Mouse (Mus musculus) neural tube, embryonic 14.5 days (tissue): ENCODE results near the gene Gfm2. TPM values are rescaled to one million over a fixed set of nuclear protein-coding genes. Genes with fewer than 3 reads are reported as not detected.
A peak's percentile ranks its signal among the peaks of the same experiment; 100 is the strongest.
"Not testable (repeated sequence)": the region's sequence is repeated elsewhere in the genome, so short reads cannot be mapped to it uniquely, and the experiment has no call there.

Experiments used
- ATAC-seq: fragments of 200-750 bp; cut with Nextera tagmentation; 2 replicates; pipeline ENCODE4 v1.8.0; 2017; ENCODE audit warnings: low read depth, mild to moderate bottlenecking, moderate TSS enrichment, moderate library complexity
- H3K27ac ChIP-seq: fragments of 300-500 bp; sonication (generic); 2 replicates; pipeline ENCODE4 v1.5.1; 2014; ENCODE audit warnings: low read depth, mild to moderate bottlenecking, control low read depth, low read length, moderate library complexity, mixed read lengths
- H3K27me3 ChIP-seq: fragments of 300-500 bp; sonication (generic); 2 replicates; pipeline ENCODE4 v1.6.1; 2014; ENCODE audit warnings: low read length; ENCODE audit not compliant: control insufficient read depth, insufficient read depth
- H3K36me3 ChIP-seq: fragments of 300-500 bp; sonication (generic); 2 replicates; pipeline ENCODE4 v1.6.1; 2014; ENCODE audit warnings: low read length, mixed read lengths; ENCODE audit not compliant: control insufficient read depth, insufficient read depth
- H3K4me1 ChIP-seq: fragments of 300-500 bp; sonication (generic); 2 replicates; pipeline ENCODE4 v1.6.1; 2014; ENCODE audit warnings: low read length; ENCODE audit not compliant: control insufficient read depth, insufficient read depth
- H3K4me2 ChIP-seq: fragments of 300-500 bp; sonication (generic); 2 replicates; pipeline ENCODE4 v1.6.1; 2014; ENCODE audit warnings: mild to moderate bottlenecking, low read depth, low read length, control low read depth
- H3K4me3 ChIP-seq: fragments of 300-500 bp; sonication (generic); 2 replicates; pipeline ENCODE4 v1.5.1; 2014; ENCODE audit warnings: low read depth, low read length, control low read depth, mixed read lengths
- H3K9ac ChIP-seq: fragments of 300-500 bp; sonication (generic); replicated peaks from 2 replicates; pipeline ENCODE4 v1.6.1; 2014; ENCODE audit warnings: low read depth, mild to moderate bottlenecking, control low read depth, low read length, mixed read lengths
- H3K9me3 ChIP-seq: fragments of 300-500 bp; sonication (generic); 2 replicates; pipeline ENCODE4 v1.6.1; 2016; ENCODE audit warnings: low read length; ENCODE audit not compliant: control insufficient read depth
- WGBS: fragments of 180-500 bp; shearing (Covaris S2); extraction: QIAGEN DNeasy Blood & Tissue Kit; methylation state at CpG from one replicate; pipeline ENCODE4 v1.1.7; 2014; 5-methylcytosine and 5-hydroxymethylcytosine counted together
- polyA plus RNA-seq: library from polyadenylated mRNA; unstranded; fragments of >200 nt; fragmentation: Nextera tagmentation; extraction: Ambion mirVana; gene quantifications from 2 replicates; pipeline ENCODE4 v1.2.1, GENCODE M21; 2014

Gfm2 gene
- 36.1 and 40.5 TPM in 2 replicates for polyA plus RNA-seq

DNA sequence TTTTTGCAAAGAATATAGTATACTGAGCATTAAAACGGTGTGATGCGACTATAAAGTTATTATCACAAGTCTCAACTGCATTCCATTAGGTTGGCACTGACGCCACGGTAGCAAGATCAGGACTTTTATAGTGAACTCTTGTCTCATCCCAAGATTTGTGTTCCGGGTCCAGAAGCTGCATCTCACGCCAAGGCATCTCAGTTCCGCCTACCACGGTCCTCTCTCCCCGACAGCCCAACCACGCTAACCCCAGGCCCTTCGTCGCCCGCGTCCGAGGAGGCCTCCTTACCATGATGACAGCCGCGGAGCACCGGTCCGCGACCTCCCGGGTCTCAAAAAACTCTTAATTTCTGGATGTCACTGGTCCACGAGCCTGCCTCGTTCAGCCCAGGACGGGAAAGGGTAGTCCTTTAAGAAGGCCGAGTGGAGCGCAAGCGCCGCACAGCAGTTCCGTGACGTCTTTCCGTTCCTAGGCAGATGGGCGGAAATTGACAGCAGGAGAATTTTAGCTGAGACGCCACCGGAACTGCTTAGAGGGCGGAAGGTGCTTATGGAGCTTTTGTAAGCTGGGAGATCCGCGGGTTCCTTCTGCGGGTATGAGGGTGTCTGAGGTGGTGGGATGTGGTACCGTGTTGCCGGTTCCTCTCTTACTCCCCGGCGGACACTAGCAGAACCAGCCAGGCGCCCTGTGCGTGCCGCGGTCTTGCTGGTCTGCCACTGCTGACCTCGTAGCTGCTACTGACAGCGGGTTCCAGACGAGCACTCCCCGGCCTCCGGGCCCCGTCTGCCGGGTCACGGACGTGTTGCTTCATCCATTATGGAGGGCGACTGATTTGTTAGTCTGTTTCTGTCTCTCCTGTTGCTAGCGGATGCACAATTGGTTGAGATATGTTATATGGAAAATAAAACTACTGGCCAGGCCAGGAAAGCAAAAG is at the start of gene Gfm2, which contains the start of gene Nsa2:
Gfm2 (plus strand) TSS at position 472 of the 935 bp plus-strand sequence.
Nsa2 (minus strand) TSS at position 472 of the 935 bp plus-strand sequence.
- Histone ChIP-seq H3K9me3 (no peaks in the 10 kb centered on the region), H3K27ac (peak within 1 kb of the TSS; percentile 88), H3K4me1 (peaks cover 6% of the 10 kb centered on the region; the same call in 1 of the 2 replicates), H3K9ac (peak within 1 kb of the TSS; percentile 81), H3K36me3 (peaks cover 11% of the 10 kb centered on the region; the same call in 1 of the 2 replicates), H3K27me3 (no peaks in the 10 kb centered on the region), H3K4me2 (peak within 1 kb of the TSS; percentile 80), H3K4me3 (peak within 1 kb of the TSS; percentile 86)
- peak; percentile 98 for ATAC-seq
- under 1% methylated on average over 57 of the region's 57 CpGs for WGBS

DNA sequence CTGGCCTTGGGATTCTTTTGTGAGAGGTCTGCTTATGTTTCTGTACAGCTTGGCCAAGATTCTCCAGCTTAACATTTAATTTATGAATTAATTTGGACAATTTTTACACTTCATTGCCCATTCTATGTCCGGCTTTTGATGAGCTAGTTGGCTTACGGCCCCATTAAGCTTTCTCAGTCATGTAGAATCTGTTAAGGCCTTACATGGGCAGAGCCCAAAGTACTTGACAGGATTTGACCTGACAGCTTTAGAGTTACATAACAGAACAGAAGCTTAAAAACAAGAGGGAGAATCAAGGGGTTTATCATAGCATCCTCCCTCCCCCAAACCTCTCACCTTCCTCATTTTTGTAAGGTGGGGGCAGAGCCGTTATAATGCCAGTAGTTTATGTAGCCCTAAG is 49.6 kb upstream of the Gfm2 start:
- 76% methylated on average over 3 of the region's 3 CpGs for WGBS
- no peak overlapping the region for H3K27ac ChIP-seq
- H3K27me3 ChIP-seq: no peaks in the 10 kb centered on the region
- H3K9me3 ChIP-seq: no peaks in the 10 kb centered on the region
- H3K4me3 ChIP-seq: no peak overlapping the region
- no peaks in the 10 kb centered on the region for H3K4me1 ChIP-seq
- no peak for ATAC-seq
- no peak overlapping the region for H3K4me2 ChIP-seq
- H3K9ac ChIP-seq: no peak overlapping the region
- H3K36me3 ChIP-seq: no peaks in the 10 kb centered on the region

DNA sequence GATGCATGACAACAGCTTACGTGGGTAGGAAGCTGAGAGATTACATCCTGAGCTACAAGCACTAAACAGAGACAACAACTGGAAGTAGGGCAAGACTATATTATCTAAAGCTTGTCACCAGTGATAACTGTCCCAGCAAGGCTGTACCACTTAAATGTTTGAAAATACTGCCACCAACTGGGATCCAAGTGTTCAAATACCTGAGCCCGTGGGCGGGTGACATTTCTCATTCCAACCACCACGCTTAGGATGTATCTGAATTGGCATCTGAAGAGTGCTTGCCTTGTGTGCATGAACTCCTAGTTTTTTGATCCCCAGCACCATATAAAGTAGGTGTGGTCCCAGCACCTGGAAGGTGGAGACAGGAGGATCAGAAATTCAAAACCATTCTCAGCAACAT is 42.0 kb upstream of the Gfm2 start:
- WGBS: 88% methylated on average over 4 of the region's 4 CpGs
- H3K4me3 ChIP-seq: no peak overlapping the region
- no peak overlapping the region for H3K27ac ChIP-seq
- no peak for ATAC-seq
- H3K9ac ChIP-seq: no peak overlapping the region
- H3K27me3 ChIP-seq: no peaks in the 10 kb centered on the region
- H3K36me3 ChIP-seq: peaks cover 14% of the 10 kb centered on the region; the same call in 1 of the 2 replicates
- H3K4me1 ChIP-seq: no peaks in the 10 kb centered on the region
- no peaks in the 10 kb centered on the region for H3K9me3 ChIP-seq
- no peak overlapping the region for H3K4me2 ChIP-seq

DNA sequence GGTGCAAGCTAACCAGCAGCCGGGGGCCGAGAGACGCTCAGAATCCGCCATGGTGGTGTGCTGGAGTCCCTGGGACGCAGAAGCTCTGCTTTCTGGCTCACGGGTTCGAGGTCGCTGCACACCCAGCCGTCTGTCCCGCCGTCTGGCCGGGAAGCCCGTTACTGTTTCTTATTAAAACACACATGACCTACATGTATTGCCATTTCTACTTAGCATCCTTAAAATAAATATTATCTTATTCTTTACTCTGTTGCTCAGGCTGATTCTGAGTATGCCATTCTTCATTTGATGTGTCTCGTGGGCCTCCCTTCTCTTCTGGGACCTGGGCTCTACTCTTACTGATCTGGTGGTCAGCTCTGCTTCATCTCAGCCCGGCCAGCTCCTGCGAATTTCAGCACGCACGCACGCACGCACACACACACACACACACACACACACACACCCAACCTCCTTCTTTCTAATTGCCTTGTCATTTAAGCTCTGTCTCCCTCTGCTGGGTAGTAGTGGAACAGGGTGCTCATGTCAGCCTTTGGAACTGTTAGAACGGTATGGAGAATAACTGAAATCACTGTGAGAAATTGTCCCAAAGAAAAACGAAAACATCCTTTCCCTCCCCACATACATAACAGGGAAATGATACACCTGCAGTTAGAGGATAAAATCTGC is 38.4 kb upstream of the Gfm2 start, which contains the start of gene Gm6169:
Gm6169 (minus strand) TSS at position 51 of the 666 bp plus-strand sequence.
- Histone ChIP-seq H3K9me3 (no peaks in the 10 kb centered on the region), H3K9ac (no peak within 1 kb of the TSS), H3K4me3 (no peak within 1 kb of the TSS), H3K4me2 (no peak within 1 kb of the TSS), H3K27ac (no peak within 1 kb of the TSS), H3K27me3 (no peaks in the 10 kb centered on the region), H3K36me3 (peaks cover 10% of the 10 kb centered on the region; the same call in 1 of the 2 replicates), H3K4me1 (no peaks in the 10 kb centered on the region)
- 0 out of 2 replicates have a peak, but pooled peaks have one; percentile 24 for ATAC-seq
- 78% methylated on average over 22 of the region's 22 CpGs for WGBS

DNA sequence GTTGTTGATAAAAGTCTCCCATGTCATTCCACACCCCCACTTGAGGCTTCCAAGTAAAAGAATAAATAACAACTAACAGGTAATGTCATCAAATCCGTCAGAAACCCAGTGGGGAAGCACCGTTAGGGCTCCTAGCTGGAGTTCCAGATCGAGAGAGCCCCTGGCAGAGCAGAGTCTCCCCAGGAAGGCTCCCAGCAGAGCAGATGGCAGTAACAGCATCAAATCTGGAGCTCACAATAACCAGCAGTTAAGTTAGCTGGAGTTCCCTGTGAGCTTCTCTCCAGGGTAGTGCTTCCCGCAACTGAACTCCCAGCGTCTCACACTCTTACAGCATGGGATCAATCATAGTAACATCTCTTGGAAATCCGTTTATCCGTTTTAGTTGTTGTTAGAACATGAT is 32.7 kb upstream of the Gfm2 start:
- H3K4me2 ChIP-seq: no peak overlapping the region
- no peak overlapping the region for H3K27ac ChIP-seq
- H3K27me3 ChIP-seq: no peaks in the 10 kb centered on the region
- H3K9me3 ChIP-seq: no peaks in the 10 kb centered on the region
- no peak for ATAC-seq
- no peak overlapping the region for H3K9ac ChIP-seq
- no peak overlapping the region for H3K4me3 ChIP-seq
- 0 out of 2 replicates have a peak, but pooled peaks cover 4% of the 10 kb centered on the region for H3K36me3 ChIP-seq
- H3K4me1 ChIP-seq: no peaks in the 10 kb centered on the region
- WGBS: 75% methylated on average over 7 of the region's 7 CpGs

DNA sequence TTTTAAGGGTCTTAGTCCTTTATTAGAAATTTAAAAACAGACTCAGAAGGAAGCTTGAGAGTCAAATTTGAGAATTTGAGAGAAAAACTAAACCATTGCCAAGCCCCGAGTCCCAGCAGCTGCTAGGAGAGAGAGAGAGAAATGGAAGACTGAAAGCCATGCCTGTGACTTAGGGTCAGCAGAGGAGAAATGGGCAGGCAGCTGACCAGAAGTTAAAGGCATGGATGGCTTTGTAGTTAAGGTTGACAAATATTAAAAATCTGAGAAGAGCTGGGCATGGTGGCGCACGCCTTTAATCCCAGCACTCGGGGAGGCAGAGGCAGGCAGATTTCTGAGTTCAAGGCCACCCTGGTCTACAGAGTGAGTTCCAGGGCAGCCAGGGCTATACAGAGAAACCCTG is 30.0 kb upstream of the Gfm2 start:
- not testable (repeated sequence) for H3K4me1 ChIP-seq, H3K27ac ChIP-seq, H3K9me3 ChIP-seq, H3K4me2 ChIP-seq, ATAC-seq, H3K27me3 ChIP-seq, H3K9ac ChIP-seq, H3K36me3 ChIP-seq, H3K4me3 ChIP-seq
- WGBS: 95% methylated on average over 4 of the region's 4 CpGs

DNA sequence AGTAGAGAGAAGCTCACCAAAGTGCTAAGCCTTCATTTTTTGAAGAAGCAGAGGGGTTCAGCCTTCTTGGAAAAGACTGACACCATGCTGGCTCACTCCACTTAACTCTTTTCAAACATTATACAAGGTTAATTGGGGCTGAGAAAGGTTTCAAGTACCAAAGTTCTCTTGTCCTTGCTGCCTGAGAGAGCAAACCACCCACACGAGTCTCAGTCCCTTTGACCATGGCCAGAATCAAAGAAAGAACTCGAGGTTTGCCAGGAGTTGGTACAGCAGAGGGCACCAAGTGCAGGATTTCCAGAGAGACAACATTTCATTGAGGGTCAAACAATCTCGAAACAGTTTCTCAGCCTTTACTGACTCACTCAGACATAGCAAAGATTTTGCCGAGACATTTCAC is 28.7 kb upstream of the Gfm2 start:
- ATAC-seq: no peak
- Histone ChIP-seq H3K27ac (no peak overlapping the region), H3K9me3 (no peaks in the 10 kb centered on the region), H3K4me2 (no peak overlapping the region), H3K36me3 (peaks cover 12% of the 10 kb centered on the region), H3K4me3 (no peak overlapping the region), H3K4me1 (no peaks in the 10 kb centered on the region), H3K27me3 (no peaks in the 10 kb centered on the region), H3K9ac (no peak overlapping the region)
- 85% methylated on average over 4 of the region's 4 CpGs for WGBS

DNA sequence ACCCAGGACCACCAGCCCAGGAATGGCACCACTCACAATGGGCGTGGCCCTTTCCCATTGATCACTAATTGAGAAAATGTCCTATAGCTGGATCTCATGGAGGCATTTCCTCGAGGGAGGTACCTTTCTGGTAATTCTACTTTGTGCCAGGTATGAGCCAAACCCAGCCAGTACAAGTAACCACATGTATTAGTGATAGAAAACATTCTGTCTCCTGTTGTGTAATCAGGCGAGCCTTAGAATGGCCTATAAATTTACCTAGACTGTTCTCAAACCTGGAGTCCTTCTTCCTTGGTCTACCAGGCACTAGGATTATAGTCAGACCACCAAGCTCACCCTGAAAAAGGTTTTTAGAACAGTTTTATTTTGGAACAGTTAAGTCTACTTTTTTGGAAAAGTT is 16.4 kb upstream of the Gfm2 start:
- H3K36me3 ChIP-seq: peaks cover 35% of the 10 kb centered on the region

DNA sequence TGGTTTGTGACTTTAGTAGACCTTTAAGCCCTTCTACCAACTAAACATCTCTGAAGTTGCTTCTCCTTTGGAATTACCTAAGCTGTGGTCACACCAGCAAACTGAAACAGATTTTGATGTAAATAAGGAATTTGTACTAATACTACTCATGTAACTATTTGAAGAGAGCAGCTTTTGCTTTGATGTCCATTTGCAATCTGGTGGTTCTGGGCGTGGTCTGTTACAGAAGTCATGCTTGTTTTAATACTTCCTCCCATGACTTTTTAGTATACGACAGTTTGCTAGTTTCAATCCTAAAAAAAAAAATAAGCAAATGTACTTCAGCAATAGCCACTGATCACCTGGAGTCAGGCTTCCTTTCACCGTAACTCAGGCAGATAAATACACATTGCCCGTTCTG is 8.1 kb upstream of the Gfm2 start:
- H3K27me3 ChIP-seq, H3K9me3 ChIP-seq, H3K27ac ChIP-seq, ATAC-seq, H3K9ac ChIP-seq, H3K4me2 ChIP-seq, H3K4me3 ChIP-seq, H3K4me1 ChIP-seq: not testable (repeated sequence)
- H3K36me3 ChIP-seq: peaks cover 23% of the 10 kb centered on the region
- WGBS: 93% methylated on average over 2 of the region's 4 CpGs

More for the DNA sequence above, 16.4 kb upstream of the Gfm2 start:
- H3K9me3 ChIP-seq: no peaks in the 10 kb centered on the region
- H3K9ac ChIP-seq: no peak overlapping the region
- no peaks in the 10 kb centered on the region for H3K27me3 ChIP-seq
- 83% methylated on average over 3 of the region's 3 CpGs for WGBS
- H3K4me3 ChIP-seq: no peak overlapping the region
- no peaks in the 10 kb centered on the region for H3K4me1 ChIP-seq
- no peak overlapping the region for H3K27ac ChIP-seq
- H3K4me2 ChIP-seq: no peak overlapping the region
- ATAC-seq: no peak
